Mouse (Mus musculus) olfactory bulb, adult 2 months (tissue): ENCODE results near the gene Gm6337.
"Not testable (repeated sequence)": the region's sequence is repeated elsewhere in the genome, so short reads cannot be mapped to it uniquely, and the experiment has no call there.

Experiments used
- CTCF ChIP-seq: fragments of 200-500 bp; IDR thresholded peaks from 2 replicates; pipeline ENCODE4 v1.5.1; 2012; ENCODE audit warnings: low read depth, mild to moderate bottlenecking, low read length, moderate library complexity; ENCODE audit not compliant: insufficient read depth
- POLR2A ChIP-seq: fragments of 200-500 bp; IDR thresholded peaks from 2 replicates; pipeline ENCODE4 v1.6.1; 2012; ENCODE audit warnings: mild to moderate bottlenecking, low read depth, low read length, moderate library complexity; ENCODE audit not compliant: insufficient read depth

DNA sequence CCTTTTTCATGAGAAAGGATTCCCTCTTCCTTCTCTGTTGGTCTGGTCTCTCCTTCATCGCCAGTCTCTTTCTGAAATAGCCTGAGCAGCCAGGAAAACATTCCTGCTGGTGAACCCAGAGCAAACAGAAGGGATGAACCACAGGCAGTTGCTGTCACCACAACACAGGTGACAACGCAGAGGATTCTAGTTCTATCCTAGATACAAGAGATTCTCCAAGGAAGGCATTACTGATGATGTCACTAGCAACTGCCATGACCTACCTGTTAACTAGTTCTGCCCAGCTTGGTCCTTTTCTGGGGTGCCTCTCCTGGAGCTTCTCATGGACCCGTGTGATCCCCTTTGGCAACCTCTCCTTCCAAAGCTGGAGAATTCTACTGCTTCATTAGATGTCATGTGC is 35.8 kb upstream of the Gm6337 start, which contains the start of gene Gm8206:
- not testable (repeated sequence) for TF ChIP-seq CTCF, POLR2A
